Mouse (Mus musculus) thymus, postnatal 10 days (tissue): ENCODE measurements around the gene Gm5136.

Experiments
- DNase-seq, 2 experiments: peaks; one replicate each; pipeline ENCODE4 v3.0.0; 2021; ENCODE audit warnings: low spot score in 2 of 2

The Gm5136 gene

DNA sequence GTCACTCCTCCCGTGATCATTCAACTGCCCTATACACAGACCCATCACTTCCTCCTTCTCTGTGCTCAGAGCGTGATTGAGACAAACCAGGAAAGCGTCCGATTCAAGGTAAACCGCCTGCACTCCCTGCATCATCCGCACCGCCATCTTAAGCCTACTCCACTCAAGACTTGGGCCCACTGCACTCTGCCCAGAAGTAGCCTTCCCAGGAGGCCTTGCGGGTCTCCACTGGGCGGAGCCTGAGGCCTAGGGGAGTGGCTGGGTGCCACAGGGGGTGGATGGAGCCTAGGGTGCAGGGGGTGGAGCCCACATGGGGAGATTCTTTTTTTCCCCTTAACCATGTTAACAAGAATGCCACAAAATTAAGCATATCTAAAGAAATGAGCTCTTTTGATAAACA lies at the start of gene Gm5136:
Gm5136 (minus strand) TSS at position 215 of the 400 bp plus-strand sequence.
- no peak for DNase-seq

DNA sequence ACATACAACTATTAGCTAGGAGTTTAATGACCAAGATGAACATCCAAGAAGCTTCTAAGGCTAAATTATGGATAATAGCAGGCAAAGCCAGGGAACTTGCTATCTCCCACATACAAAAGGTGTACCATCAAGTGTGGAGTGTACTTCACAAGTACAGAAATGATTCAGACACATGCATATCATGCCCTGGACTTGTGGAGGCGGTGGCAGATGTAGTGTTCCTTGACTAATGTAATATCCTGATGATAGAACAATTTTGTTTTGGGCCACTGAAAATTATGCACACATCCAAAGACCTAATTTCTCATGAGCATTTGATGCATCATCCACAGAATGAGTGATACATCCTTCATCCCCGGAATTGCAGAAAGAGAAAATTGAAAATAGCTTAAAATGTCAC lies 43.8 kb upstream of the Gm5136 start:
- DNase-seq, result no peak

DNA sequence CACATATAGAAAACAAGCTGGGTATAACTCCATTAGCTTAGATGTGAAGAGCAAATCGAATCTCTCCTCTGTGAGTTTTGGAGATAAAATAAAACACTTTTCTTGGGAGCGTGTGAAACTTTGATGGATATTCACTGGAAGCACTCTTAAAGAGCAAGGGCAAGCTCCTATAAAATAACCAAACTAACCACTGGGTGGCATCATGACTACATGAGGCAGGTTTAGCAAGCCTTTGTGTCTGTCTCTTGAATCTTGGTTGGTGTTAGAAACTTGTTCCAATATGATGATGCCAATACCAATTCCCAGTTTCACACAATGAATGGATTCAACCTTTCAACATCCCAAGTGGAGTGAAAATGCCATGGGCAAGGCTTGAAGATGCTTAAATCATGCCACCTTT lies 34.0 kb upstream of the Gm5136 start:
- no peak for DNase-seq

DNA sequence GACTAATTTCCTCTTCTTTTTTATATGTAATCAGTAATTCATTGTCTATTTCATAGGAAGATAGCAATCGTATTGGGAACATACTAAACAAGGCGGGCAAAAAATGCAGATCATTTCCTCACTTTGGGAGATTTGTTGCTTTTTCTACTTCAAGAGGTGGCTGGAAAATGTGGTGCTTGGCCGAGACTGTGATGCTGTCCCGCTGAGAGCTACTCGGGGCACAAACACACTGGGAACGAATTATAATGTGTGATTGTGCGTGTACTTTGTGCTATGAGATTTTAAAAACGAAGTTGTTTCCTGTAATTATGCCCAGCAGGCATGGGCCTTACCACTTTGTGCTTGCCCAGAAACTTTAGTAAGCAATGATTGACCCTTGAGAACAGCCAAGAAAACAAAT lies 29.0 kb upstream of the Gm5136 start:
- DNase-seq, result no peak

DNA sequence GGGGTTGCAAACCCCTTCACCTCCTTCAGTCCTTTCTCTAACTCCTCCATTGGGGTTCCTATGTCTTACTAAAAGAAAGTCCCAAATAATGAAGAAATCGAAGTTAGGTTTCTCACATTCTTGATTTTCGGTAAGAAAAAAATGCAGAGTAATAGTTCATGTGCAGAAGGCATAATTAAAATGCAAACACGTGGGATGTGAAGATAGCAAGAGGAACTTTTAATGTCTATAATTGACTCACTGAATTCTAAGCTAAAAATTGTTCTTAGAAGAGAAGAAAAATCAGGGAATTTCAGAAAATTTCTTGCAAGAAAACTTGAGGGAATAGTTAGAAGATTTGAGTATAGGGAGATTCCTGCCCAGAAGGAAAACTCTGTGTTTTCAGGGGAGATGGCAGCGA lies 26.4 kb upstream of the Gm5136 start:
- no peak for DNase-seq

DNA sequence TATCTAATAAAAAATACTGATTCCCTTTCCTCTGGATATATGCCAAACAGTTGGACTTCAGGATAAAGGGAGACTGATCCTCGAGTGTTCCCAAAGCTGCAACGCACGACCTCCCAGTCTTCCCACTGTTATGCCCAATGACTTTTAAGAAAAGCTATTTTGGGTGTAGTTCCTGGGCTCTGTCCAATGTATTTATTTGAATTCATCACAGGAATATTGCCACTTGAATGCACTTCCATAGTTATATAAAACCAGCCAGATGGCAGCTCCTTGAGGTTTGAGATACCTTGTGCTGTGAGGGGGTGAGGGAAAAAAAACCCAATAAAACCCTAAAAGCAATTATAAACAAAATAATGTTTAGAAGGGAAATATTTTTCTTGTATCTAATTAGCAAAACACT lies 24.9 kb upstream of the Gm5136 start:
- no peak for DNase-seq

DNA sequence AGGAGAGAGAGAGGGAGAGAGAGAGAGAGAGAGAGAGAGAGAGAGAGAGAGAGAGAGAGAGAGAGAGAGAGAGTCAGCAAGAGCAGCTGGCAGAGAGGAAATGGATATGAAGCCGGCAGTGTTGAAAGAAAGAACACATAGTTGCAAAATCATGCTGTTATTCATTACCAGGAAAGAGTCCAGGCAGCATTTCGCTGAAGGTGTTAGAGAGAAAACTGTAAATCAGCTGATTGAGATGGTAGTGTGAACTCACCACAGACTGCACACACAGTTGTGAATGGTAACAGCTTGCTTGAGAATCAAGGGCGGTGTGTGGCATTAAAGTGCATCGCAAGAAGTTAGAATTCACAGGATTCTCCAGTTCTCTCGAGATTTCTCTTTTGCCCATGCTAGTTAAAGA lies 10.6 kb upstream of the Gm5136 start:
- DNase-seq, result no peak

DNA sequence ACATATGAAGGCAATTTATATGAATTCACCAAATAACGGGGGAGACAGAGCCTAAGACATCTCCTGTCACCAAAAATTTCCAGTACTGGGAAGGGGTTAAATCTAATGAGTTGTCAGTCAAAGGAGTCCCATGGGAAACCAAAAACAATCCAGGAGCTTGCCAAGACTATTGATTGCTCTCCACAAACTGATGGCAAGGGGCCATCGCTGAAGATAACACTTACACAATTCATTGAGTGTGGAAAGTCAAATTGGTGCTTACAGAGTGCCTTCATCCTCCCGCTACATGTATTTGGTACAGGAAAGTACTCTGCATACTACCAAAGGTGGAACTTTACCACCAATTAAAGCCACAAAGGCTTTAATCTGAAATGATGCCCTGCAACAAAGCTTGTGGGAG lies 5.7 kb upstream of the Gm5136 start:
- DNase-seq, result no peak

DNA sequence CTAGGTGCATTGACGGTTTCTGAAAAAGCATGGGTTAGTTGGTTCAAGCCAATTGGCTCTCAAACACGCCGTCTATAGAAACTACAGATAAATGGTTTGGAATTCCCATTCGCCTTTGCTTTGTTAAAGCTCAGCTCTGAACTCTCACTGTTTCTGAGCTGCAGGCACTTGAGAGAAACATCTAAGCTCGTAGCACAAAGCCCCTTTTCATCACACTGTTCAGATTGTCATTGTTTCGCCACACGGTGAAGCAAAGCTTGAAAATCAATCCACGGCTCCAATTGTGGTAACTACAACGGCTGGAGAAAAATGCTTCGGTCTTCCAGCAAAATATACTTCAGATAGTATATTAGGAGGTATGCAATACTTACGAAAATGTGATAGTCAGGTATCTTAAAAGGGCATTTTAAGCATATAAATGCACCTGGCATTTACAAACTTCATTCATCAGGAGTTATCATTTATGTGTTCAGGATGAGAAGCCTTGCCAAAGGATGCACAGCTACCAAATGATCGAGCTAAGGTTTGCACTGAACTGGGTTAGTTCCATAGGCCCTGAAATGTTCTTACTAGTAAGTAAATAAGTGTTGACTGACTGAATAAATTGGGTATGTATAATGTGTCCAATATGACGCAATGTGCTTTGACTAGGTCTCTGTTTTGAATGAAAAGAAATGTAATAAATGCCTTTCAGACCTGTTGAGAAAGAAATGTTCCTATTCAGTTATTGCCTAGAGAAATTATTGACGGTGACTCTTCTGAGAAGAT lies 1.6 kb upstream of the Gm5136 start:
- no peak for DNase-seq

DNA sequence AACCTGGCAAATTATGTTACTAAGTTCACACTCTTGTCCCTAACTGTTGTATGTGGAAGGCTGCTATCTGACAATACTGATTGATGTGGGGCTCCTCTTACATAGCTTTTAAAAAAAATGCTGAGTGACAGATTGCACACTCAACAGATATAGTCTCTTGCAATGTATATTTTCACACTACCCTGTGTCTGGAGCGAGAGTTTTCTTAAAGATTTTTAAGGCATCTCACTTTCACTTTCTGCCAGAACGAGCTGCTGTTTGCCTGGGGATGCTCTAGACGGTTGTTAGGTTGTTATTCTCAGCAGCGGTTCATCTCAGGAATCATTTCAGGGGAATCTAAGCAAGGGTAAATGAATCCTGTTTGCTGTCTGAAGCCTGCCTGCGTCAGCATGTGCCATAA lies 2.9 kb downstream of the Gm5136 start:
- no peak for DNase-seq

DNA sequence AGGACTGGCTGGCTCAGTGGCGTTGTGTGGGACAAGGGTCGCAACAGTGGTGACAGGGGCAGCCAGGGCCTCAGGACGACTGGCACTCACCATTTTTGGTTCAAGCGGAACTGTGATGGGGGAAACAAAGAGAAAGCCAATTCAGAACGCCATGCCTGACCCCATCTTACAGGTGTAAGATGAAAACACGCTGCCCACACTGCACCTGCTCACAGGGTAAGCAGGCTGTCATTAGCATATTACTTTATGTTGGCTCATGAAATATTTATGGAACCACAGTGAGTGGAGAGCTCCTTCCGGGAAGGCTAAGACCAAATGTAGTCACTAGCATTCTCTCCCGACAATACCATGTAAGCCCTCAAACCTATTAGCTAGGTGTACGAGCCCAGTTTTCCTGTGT lies 9.0 kb downstream of the Gm5136 start:
- no peak for DNase-seq

DNA sequence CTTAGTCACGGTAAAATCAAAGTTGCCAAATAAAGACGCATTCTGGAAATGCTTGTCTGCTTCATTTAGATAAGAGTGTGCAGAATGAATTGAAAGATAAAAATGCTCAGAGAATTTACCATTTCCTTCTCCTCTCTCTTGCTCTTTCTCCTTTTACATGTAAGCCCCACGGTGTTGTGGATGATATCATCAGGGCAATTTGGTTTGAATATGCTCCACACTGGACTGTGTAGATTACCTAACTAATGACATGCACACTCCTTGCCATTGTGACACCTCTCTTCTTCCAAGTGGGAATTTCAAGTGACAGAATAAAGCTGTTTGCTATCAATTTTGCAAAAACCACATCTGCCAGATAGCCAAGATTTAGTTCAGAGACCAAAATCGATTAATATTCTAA lies 13.3 kb downstream of the Gm5136 start:
- no peak for DNase-seq

DNA sequence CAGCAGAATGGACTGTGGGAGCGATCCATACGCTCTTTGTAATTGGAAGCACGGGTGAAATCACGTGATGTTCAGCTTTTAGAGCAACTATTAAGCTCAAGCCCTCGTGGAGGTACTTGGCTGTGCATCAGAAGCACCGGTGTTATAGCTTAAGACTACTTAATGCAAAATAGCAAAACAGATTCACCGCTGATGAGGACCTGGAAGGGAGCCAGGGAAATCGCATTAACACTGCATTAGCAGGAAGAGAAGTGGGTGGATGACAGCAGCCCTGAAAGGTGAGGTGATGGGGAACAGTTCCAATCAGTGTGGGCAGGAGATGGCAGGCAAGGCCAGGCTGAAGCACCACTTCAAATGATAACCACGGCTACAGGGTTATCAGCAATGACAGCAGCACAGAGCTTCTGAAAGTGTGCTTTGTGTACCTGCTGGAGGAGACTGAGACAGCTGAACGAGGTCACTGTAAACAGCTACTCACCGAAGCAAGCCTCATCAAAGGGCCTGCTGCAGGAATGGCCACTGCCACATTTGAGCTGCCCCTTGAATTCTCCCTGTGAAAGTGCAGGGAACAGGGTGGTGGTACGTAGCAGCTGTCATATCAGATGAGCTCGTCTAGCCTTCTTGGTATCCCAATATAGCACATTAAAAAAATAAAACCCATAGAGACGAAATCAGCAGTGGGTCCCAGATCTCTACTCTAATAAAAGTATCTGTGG lies 20.1 kb downstream of the Gm5136 start:
- DNase-seq, result no peak

DNA sequence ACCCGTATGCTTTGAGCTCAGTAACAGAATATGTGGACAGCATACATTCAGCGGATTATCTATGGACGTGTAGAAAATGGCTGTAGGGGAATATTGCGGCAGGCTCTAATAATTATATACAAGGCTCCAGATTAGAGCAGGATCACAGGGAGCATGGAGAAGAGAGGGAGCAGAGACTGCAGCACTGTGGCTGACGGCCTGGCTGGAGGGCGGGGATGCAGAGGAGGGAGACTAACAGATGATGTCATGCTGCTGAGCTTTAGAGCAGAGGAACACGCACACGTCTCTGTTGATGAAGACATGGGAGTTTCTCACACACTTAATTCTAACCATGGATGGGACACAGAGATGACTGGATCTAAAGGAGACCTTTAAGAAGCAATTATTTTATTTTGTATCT lies 22.9 kb downstream of the Gm5136 start:
- no peak for DNase-seq

DNA sequence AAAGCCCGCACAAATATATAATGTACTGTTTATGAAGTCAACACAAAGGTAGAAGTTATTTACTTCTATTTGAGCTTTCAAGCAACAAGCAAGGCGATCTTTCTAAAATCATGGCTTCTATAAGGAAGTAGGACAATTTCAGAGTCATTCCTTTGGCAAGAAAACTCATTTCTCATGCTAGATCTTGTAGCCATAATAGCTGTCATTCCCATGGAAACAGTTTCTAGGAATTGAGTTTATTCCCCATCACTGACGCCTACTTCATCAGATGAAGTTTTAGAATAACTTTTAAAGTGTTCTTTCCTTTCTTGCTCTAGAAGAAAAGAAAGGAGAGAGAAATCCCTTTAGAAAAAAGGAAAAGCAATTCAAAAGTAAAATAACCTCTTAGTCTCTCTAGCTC lies 31.0 kb downstream of the Gm5136 start:
- no peak for DNase-seq

DNA sequence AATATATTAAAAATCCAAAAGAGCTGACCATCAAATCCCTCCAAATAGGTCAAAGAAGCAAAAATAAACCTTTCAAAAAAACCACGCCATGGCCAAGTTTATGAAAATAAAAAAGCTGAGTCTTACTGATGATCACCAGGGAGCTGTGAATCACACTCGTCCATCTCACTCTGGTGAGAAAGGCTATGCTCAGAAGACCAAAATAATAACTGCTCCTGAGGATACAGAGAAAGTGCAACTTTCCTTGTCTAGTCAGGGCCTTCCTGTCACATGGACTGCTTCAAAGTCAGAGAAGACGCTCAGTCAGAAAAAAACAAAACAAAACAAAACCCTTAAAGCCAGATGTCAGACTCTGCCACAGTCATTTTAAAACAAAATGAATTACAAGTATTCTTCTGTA lies 39.7 kb downstream of the Gm5136 start:
- no peak for DNase-seq

DNA sequence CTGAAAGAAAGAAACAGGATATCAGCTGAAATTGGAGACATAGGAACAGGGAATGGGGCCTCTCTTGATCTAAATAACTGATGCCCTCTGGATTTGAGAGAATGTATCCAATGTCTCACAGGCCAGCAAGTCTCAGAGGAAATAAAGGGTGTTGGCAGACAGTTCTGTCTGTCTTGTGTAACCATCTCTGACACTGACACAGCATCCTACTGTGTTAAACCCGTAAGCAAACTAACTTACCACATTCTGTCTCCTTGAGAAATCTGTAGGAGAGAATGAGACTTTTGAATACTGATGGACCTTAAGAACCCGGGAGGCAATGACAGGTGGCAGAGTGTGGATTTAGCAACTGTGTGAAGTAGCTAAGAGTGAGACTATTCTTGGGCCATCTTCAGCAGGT lies 41.7 kb downstream of the Gm5136 start:
- no peak for DNase-seq

DNA sequence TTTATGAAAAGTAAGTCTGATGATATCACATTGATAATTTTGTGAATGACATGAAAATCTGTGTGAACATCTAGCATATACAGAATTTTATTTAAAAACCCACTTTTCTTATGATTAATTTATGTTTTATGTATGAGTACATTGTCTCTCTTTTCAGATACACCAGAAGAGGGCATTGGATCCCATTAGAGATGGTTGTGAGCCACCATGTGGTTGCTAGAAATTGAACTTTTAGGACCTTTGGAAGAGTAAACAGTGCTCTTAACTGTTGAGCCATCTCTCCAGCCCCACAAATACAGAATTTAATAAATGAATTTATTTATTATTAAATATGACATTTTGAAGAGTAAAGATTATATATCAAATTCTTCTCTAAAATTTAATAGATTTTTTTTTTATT lies 42.3 kb downstream of the Gm5136 start:
- no peak for DNase-seq

DNA sequence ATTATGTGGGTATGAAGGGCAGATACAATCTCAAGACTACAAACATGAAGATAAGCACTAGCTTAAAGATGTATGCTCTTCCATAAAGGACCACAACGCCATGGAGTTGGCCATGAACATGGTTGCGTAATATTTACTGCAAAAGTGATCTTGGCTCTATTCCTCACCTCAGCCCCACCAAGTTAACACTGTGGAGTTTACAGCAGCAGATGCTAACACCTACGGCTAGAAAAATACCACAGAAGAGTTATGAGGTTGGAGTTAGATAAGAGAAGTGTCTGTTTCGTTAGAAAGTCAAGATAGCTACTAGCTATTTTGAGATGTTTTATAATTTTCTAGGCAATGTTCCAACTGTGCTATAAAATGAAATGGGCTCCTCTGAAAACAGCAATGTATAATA lies 43.1 kb downstream of the Gm5136 start:
- no peak for DNase-seq

DNA sequence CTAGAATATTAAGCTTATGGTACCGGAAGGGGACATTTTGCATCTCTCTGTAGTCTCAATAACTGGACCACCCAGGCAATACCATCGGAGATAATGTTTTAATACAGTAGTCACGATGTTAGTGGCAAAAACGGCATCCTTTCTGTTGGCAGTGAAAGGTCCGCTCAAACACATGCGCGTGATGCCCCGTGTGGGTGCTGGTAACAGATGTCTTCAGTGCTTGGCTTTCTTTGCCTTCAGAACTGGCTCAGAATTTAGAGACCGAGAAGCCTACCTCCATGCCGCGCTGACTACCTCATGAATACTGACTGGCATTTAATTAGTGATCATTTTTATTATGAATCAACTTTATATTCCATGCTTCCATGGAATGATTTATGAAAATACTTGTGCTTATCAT lies 44.9 kb downstream of the Gm5136 start:
- DNase-seq, result no peak

DNA sequence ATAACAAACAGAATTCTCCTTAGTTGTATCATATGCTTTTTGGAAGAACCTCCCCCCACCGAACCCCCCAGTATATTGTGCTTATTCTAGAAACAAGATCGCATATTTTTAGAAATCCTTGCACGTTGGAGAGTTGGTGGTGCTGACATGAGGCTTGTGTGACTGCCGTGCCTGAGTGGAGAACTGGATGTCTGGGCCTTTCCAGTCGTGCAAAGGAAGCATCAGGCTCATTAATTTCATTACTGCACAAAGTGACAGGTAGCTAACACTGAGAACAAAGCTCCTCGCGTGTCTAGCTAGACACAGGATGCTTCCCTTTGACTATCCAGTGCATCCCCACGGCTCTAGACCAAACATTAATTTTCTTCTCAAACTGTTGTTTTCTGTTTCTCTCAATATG lies 47.1 kb downstream of the Gm5136 start:
- no peak for DNase-seq

DNA sequence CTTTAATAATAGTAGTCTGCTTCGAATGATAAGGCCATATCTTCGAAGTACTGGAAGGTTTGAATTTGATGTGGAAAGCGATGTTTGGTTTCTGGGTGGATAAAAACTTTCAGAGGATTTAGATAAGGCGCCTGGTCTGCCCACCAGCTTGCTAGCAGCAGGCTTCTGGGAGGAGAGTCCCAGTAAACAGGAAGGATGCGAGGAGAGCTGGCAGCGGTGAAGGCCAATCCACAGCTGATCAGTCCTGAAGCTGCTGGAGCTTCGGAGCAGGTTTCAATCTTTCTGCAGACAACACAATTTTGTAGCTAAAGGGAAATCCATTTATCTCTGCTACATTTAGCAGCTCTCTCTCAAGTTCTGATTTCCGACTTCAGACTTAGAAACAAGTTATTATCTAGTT lies 47.9 kb downstream of the Gm5136 start:
- DNase-seq, result no peak

DNA sequence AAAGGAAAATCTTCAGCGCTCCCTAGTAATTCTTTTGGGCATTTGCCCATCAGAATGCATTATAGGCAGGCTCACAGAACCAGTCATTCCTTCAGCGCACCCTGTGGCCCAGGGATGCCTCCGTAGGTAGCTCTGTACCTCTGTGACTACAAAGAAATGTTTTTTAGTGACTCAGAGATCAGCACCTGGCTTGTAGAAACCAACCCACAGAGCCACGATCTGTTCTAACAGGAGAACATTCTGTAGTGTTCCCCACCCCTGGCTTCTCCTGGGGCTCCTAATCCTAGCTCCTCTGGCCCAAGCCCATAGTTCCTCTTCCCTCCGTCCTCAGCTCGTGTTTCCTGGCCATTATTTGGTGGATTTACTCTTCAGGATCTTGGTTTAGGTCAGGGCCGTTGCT lies 50.8 kb downstream of the Gm5136 start:
- no peak for DNase-seq
